Mouse (Mus musculus): ENCODE results near the gene Babam2.

DNA sequence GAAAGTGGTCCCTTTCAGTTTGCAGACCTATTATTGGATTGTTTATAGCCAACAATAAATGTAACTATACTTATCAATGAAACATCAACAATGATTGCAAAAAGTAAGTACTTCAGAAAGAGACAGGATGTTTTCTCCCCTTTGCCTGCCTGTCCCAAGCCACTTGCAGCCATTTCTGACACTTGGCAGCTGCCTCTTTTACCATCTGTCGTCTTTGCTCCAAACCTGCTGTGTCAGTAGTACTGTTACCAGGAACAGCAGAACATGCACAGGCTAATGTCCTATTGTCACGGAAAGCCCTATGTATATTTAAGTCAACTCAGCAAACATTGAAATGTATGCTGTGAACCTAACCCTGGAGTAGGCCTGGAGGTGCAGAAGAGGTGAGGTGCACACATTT, 339.4 kb downstream of the Babam2 start:
- no peak for TF ChIP-seq CTCF (IDR thresholded peaks at IDR 0.05; ENCODE audit: low read depth, low read length)
- TF ChIP-seq GATA1 (IDR thresholded peaks at IDR 0.05; ENCODE audit: borderline replicate concordance, low read length), result no peak
- TF ChIP-seq GATA2 (IDR thresholded peaks at IDR 0.05; ENCODE audit: borderline replicate concordance, low read depth, low read length), result no peak
- no peak for TF ChIP-seq POLR2AphosphoS5 (IDR thresholded peaks at IDR 0.05; ENCODE audit: insufficient replicate concordance, low read depth, low read length)
